Mouse (Mus musculus) midbrain, embryonic 16.5 days (tissue): Measurements from ENCODE around the gene Chchd10. TPM values are rescaled to one million over a fixed set of nuclear protein-coding genes. Genes with fewer than 3 reads are reported as not detected.

ENCODE experiments used
- ATAC-seq: fragments of 200-750 bp; cut with Nextera tagmentation; 2 replicates; pipeline ENCODE4 v1.8.0; 2017; ENCODE audit warnings: moderate TSS enrichment
- H3K27ac ChIP-seq: fragments of 300-500 bp; sonication (generic); 2 replicates; pipeline ENCODE4 v1.5.1; 2014; ENCODE audit warnings: mild to moderate bottlenecking, low read length, mixed read lengths
- H3K27me3 ChIP-seq: fragments of 300-500 bp; sonication (generic); 2 replicates; pipeline ENCODE4 v1.6.1; 2014; ENCODE audit warnings: low read depth, low read length, mixed read lengths; ENCODE audit not compliant: control insufficient read depth, insufficient read depth
- H3K36me3 ChIP-seq: fragments of 300-500 bp; sonication (generic); 2 replicates; pipeline ENCODE4 v1.6.1; 2014; ENCODE audit warnings: mild to moderate bottlenecking, low read length, moderate library complexity, mixed read lengths; ENCODE audit not compliant: control insufficient read depth, insufficient read depth
- H3K4me1 ChIP-seq: fragments of 300-500 bp; sonication (generic); 2 replicates; pipeline ENCODE4 v1.6.1; 2014; ENCODE audit warnings: mild to moderate bottlenecking, low read length, mixed read lengths; ENCODE audit not compliant: control insufficient read depth, insufficient read depth
- H3K4me2 ChIP-seq: fragments of 300-500 bp; sonication (generic); 2 replicates; pipeline ENCODE4 v1.6.1; 2014; ENCODE audit warnings: mild to moderate bottlenecking, low read length, mixed read lengths
- H3K4me3 ChIP-seq: fragments of 300-500 bp; sonication (generic); 2 replicates; pipeline ENCODE4 v1.5.1; 2014; ENCODE audit warnings: low read depth, mild to moderate bottlenecking, low read length, moderate library complexity, mixed read lengths
- H3K9ac ChIP-seq: fragments of 300-500 bp; sonication (generic); 2 replicates; pipeline ENCODE4 v1.6.1; 2014; ENCODE audit warnings: low read depth, low read length, mixed read lengths
- H3K9me3 ChIP-seq: fragments of 300-500 bp; sonication (generic); replicated peaks from 2 replicates; pipeline ENCODE4 v1.6.1; 2014; ENCODE audit warnings: mild to moderate bottlenecking, low read length, mixed read lengths; ENCODE audit not compliant: control insufficient read depth, poor library complexity, severe bottlenecking
- WGBS: fragments of 180-500 bp; shearing (Covaris S2); extraction: QIAGEN DNeasy Blood & Tissue Kit; methylation state at CpG from one replicate; pipeline ENCODE4 v1.1.7; 2014; 5-methylcytosine and 5-hydroxymethylcytosine counted together
- polyA plus RNA-seq: library from polyadenylated mRNA; unstranded; fragments of >200 nt; fragmentation: Nextera tagmentation; extraction: Ambion mirVana; gene quantifications from 2 replicates; pipeline ENCODE4 v1.2.1, GENCODE M21; 2015

Chchd10 gene
- polyA plus RNA-seq, 1 experiment from 2014 or later: 93.2 TPM

- Histone ChIP-seq H3K9me3 (no peaks in the 10 kb centered on the region), H3K27ac (no peak within 1 kb of the TSS), H3K36me3 (no peaks in the 10 kb centered on the region), H3K27me3 (no peaks in the 10 kb centered on the region), H3K4me3 (no peak within 1 kb of the TSS), H3K4me2 (no peak within 1 kb of the TSS), H3K4me1 (no peaks in the 10 kb centered on the region), H3K9ac (no peak within 1 kb of the TSS)
- WGBS: 82% methylated on average over 15 of the region's 15 CpGs
- ATAC-seq: no peak
Measured at GRCm38 (mm10) chr10:75942736-75943477, 10.0 kb downstream of the Chchd10 start, which contains the start of gene Vpreb3. Vpreb3 (plus strand) TSS chr10:75943057.

- H3K27me3 ChIP-seq: no peaks in the 10 kb centered on the region
- no peaks in the 10 kb centered on the region for H3K9me3 ChIP-seq
- no peak overlapping the region for H3K27ac ChIP-seq
- H3K9ac ChIP-seq: no peak overlapping the region
- WGBS: 25% methylated on average over 11 of the region's 11 CpGs
- H3K4me2 ChIP-seq: no peak overlapping the region
- H3K4me1 ChIP-seq: no peaks in the 10 kb centered on the region
- H3K4me3 ChIP-seq: no peak overlapping the region
- H3K36me3 ChIP-seq: no peaks in the 10 kb centered on the region
- ATAC-seq: no peak
Measured at GRCm38 (mm10) chr10:75944066-75944772, 11.3 kb downstream of the Chchd10 start.

DNA sequence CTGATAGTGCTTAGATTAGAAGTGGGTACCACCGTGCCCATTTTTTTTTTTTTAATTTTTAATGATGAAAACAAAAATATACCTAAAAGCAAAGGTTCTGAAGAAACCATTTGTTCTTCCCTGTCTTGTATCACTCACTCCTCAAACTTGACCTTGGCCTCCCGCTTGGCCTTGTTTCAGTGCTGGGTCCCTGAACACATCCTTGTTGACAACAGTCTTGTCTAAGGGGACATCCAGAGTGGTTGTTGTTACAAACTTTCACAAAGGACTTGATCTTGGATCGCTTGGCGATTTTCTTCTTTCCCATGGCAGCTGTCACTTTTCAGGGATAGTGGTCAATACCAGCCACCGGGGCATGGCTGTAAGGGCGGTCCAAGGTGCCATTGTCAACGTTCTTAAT is 12.3 kb downstream of the Chchd10 start:
- no peaks in the 10 kb centered on the region for H3K9me3 ChIP-seq
- no peak overlapping the region for H3K4me3 ChIP-seq
- H3K27me3 ChIP-seq: peaks cover 4% of the 10 kb centered on the region; the same call in 1 of the 2 replicates
- H3K36me3 ChIP-seq: no peaks in the 10 kb centered on the region
- no peak for ATAC-seq
- no peak overlapping the region for H3K4me2 ChIP-seq
- no peak overlapping the region for H3K27ac ChIP-seq
- H3K4me1 ChIP-seq: no peaks in the 10 kb centered on the region
- H3K9ac ChIP-seq: no peak overlapping the region
- WGBS: 92% methylated on average over 7 of the region's 7 CpGs

DNA sequence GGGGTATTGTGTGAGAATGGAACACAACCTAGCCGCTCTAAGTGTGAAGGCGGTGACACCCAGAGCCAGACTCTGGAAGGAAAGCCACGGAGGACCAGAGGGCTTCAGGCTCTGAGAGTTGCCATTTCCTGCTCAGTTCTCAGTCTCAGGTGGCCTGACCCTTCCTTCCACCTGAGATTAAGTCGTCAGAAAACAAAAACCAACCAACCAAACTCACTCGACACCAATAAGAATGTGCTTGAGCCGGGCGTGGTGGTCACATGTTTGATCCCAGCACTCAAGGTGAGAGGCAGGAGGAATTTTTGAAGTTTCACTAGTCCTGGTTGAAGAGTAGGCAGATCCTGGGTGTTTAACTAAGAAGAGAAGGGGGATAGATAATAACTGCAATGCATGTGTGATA is 13.0 kb downstream of the Chchd10 start:
- Histone ChIP-seq H3K9me3 (no peaks in the 10 kb centered on the region), H3K27me3 (peaks cover 4% of the 10 kb centered on the region), H3K9ac (no peak overlapping the region), H3K36me3 (no peaks in the 10 kb centered on the region), H3K4me2 (no peak overlapping the region), H3K27ac (no peak overlapping the region), H3K4me1 (peaks cover 4% of the 10 kb centered on the region), H3K4me3 (no peak overlapping the region)
- 87% methylated on average over 7 of the region's 7 CpGs for WGBS
- ATAC-seq: no peak

GRCm38 (mm10) chr10:75948079-75948478 is 15.1 kb downstream of the Chchd10 start:
- H3K4me1 ChIP-seq: peaks cover 10% of the 10 kb centered on the region
- peaks cover 4% of the 10 kb centered on the region for H3K27me3 ChIP-seq
- no peaks in the 10 kb centered on the region for H3K9me3 ChIP-seq
- H3K9ac ChIP-seq: no peak overlapping the region
- H3K36me3 ChIP-seq: no peaks in the 10 kb centered on the region
- no peak for ATAC-seq
- H3K4me2 ChIP-seq: no peak overlapping the region
- no peak overlapping the region for H3K27ac ChIP-seq
- WGBS: 78% methylated on average over 5 of the region's 5 CpGs
- H3K4me3 ChIP-seq: no peak overlapping the region

- no peak overlapping the region for H3K9ac ChIP-seq
- H3K9me3 ChIP-seq: no peaks in the 10 kb centered on the region
- H3K4me2 ChIP-seq: no peak overlapping the region
- peaks cover 10% of the 10 kb centered on the region for H3K4me1 ChIP-seq
- no peaks in the 10 kb centered on the region for H3K36me3 ChIP-seq
- H3K27ac ChIP-seq: no peak overlapping the region
- no peak overlapping the region for H3K4me3 ChIP-seq
- 83% methylated on average over 22 of the region's 22 CpGs for WGBS
- peaks cover 7% of the 10 kb centered on the region for H3K27me3 ChIP-seq
- no peak for ATAC-seq
Measured at GRCm38 (mm10) chr10:75949053-75950045, 16.4 kb downstream of the Chchd10 start.

DNA sequence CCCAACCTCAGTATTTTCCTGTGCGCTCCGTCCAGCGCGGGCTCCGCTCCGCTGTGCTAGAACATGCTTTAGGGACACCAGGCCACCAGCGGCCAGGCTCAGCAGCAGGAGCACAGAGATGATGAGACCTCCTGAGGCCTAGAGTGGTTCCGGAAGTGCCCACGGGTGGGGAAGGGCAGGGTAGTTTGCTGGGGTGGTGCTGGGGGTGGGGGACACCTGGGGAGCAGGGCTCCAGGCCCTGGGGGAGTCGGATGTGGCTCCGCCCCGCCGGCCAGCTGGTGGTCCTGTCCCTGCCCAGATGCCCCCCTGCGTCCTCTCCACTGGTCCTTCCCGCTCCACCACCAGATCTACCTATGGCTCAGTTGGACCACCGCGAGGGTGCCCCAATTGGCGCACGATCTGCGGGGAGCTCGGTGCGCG is 17.9 kb downstream of the Chchd10 start:
- no peak overlapping the region for H3K27ac ChIP-seq
- peaks cover 10% of the 10 kb centered on the region for H3K4me1 ChIP-seq
- H3K36me3 ChIP-seq: no peaks in the 10 kb centered on the region
- 2% methylated on average over 21 of the region's 23 CpGs for WGBS
- H3K9ac ChIP-seq: peak overlapping the region; percentile 62
- peak; percentile 74 for ATAC-seq
- peak overlapping the region; percentile 79 for H3K4me2 ChIP-seq
- H3K4me3 ChIP-seq: peak overlapping the region; percentile 41
- H3K9me3 ChIP-seq: no peaks in the 10 kb centered on the region
- peaks cover 7% of the 10 kb centered on the region for H3K27me3 ChIP-seq

DNA sequence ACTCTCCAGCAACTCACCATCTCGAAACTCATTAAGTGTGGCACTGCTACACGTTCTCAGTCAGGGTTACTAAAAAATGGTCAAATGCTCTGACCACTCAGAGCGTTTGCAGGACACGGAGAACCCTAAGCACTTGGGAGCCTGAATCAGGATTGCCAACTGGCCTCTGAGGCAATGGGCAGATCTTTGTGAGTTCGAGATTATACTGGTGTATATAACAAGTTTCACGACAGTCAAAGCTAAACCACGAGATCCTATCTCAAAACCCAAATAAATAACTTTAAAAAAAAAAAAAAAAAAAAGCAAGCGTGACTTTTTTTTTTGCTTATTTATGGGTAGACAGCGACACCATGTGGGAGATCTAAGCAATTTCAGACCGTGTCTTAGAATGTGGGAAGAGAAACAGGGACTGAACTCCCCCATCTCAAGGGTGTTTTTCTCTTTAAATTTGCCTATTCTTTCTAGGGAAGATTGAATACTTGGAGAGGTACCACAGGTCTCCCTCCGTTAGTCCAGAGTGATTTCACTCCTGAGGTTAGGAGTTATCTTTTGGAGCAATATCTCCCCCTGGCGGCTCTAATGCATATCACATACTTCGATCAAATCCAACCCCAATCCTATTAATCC is 18.6 kb downstream of the Chchd10 start:
- Histone ChIP-seq H3K9ac (peak overlapping the region; percentile 62; the same call in 1 of the 2 replicates), H3K36me3 (no peaks in the 10 kb centered on the region), H3K27ac (no peak overlapping the region), H3K27me3 (peaks cover 7% of the 10 kb centered on the region), H3K9me3 (no peaks in the 10 kb centered on the region), H3K4me2 (peak overlapping the region; percentile 79), H3K4me1 (peaks cover 10% of the 10 kb centered on the region), H3K4me3 (peak overlapping the region; percentile 41)
- WGBS: 3% methylated on average over 13 of the region's 13 CpGs
- ATAC-seq: peak; percentile 30; the same call in 1 of the 2 replicates
